Mouse (Mus musculus): ENCODE measurements around the gene Daam1. TPM values are rescaled to one million over a fixed set of nuclear protein-coding genes. Genes with fewer than 3 reads are reported as not detected.

The Daam1 gene
- total and polyA plus RNA-seq, 2 experiments: 7.7 to 33.4 TPM

- Histone ChIP-seq H3K36me3 (ENCODE audit: control insufficient read depth, insufficient read depth, low read length) (no peaks in the 10 kb centered on the region), H3K27me3 (ENCODE audit: control insufficient read depth, insufficient read depth, low read length) (no peaks in the 10 kb centered on the region), H3K9ac (ENCODE audit: low read depth, low read length) (peak overlapping the region; percentile 16; the same call in 1 of the 2 replicates), H3K4me1 (ENCODE audit: control insufficient read depth, insufficient read depth, low read length) (peaks cover 57% of the 10 kb centered on the region), H3K4me3 (ENCODE audit: insufficient read depth, low read depth, low read length) (no peak overlapping the region), H3K27ac (replicated peaks; ENCODE audit: insufficient read depth, low read depth, low read length) (peak overlapping the region; percentile 95), H3K79me2 (ENCODE audit: control insufficient read depth, insufficient read depth, low read length) (peaks cover 22% of the 10 kb centered on the region; the same call in 1 of the 2 replicates)
- DNase-seq (ENCODE audit: extremely low read depth, low read depth, low spot score): peak; percentile 58
- WGBS: 73% methylated on average over 12 of the region's 12 CpGs
- TF ChIP-seq POLR2A (IDR thresholded peaks at IDR 0.05; ENCODE audit: extremely low read depth, insufficient read depth, low read length): no peak
- TF ChIP-seq CTCF (IDR thresholded peaks at IDR 0.05; ENCODE audit: low read depth, low read length): no peak
Observed at GRCm38 (mm10) chr12:71906582-71907267, 75.8 kb downstream of the Daam1 start.

- H3K79me2 ChIP-seq (ENCODE audit: control insufficient read depth, insufficient read depth, low read length): peaks cover 16% of the 10 kb centered on the region; the same call in 1 of the 2 replicates
- H3K9ac ChIP-seq (ENCODE audit: low read depth, low read length): no peak overlapping the region
- no peaks in the 10 kb centered on the region for H3K27me3 ChIP-seq (ENCODE audit: control insufficient read depth, insufficient read depth, low read length)
- TF ChIP-seq POLR2A (IDR thresholded peaks at IDR 0.05; ENCODE audit: extremely low read depth, insufficient read depth, low read length) (no peak), CTCF (IDR thresholded peaks at IDR 0.05; ENCODE audit: low read depth, low read length) (no peak)
- peaks cover 56% of the 10 kb centered on the region for H3K4me1 ChIP-seq (ENCODE audit: control insufficient read depth, insufficient read depth, low read length)
- H3K36me3 ChIP-seq (ENCODE audit: control insufficient read depth, insufficient read depth, low read length): no peaks in the 10 kb centered on the region
- peak overlapping the region; percentile 68 for H3K27ac ChIP-seq (replicated peaks; ENCODE audit: insufficient read depth, low read depth, low read length)
- DNase-seq (ENCODE audit: extremely low read depth, low read depth, low spot score): no peak
- WGBS: 81% methylated on average over 5 of the region's 5 CpGs
- no peak overlapping the region for H3K4me3 ChIP-seq (ENCODE audit: insufficient read depth, low read depth, low read length)
Observed at GRCm38 (mm10) chr12:71908984-71909383, 78.1 kb downstream of the Daam1 start.

- DNase-seq (ENCODE audit: extremely low read depth, low read depth, low spot score): peak; percentile 65
- no peak overlapping the region for H3K9ac ChIP-seq (ENCODE audit: low read depth, low read length)
- H3K4me3 ChIP-seq (ENCODE audit: insufficient read depth, low read depth, low read length): no peak overlapping the region
- no peaks in the 10 kb centered on the region for H3K36me3 ChIP-seq (ENCODE audit: control insufficient read depth, insufficient read depth, low read length)
- peak overlapping the region; percentile 62 for H3K27ac ChIP-seq (replicated peaks; ENCODE audit: insufficient read depth, low read depth, low read length)
- H3K27me3 ChIP-seq (ENCODE audit: control insufficient read depth, insufficient read depth, low read length): no peaks in the 10 kb centered on the region
- WGBS: 21% methylated on average over 7 of the region's 7 CpGs
- H3K79me2 ChIP-seq (ENCODE audit: control insufficient read depth, insufficient read depth, low read length): peaks cover 21% of the 10 kb centered on the region; the same call in 1 of the 2 replicates
- TF ChIP-seq POLR2A (IDR thresholded peaks at IDR 0.05; ENCODE audit: extremely low read depth, insufficient read depth, low read length) (no peak), CTCF (IDR thresholded peaks at IDR 0.05; ENCODE audit: low read depth, low read length) (no peak)
- peaks cover 46% of the 10 kb centered on the region for H3K4me1 ChIP-seq (ENCODE audit: control insufficient read depth, insufficient read depth, low read length)
Observed at GRCm38 (mm10) chr12:71910246-71910645, 79.4 kb downstream of the Daam1 start.

- Histone ChIP-seq H3K27me3 (ENCODE audit: control insufficient read depth, insufficient read depth, low read length) (no peaks in the 10 kb centered on the region), H3K36me3 (ENCODE audit: control insufficient read depth, insufficient read depth, low read length) (peaks cover 9% of the 10 kb centered on the region; the same call in 1 of the 2 replicates), H3K27ac (replicated peaks; ENCODE audit: insufficient read depth, low read depth, low read length) (peak overlapping the region; percentile 70), H3K9ac (ENCODE audit: low read depth, low read length) (no peak overlapping the region), H3K79me2 (ENCODE audit: control insufficient read depth, insufficient read depth, low read length) (peaks cover 35% of the 10 kb centered on the region; the same call in 1 of the 2 replicates), H3K4me1 (ENCODE audit: control insufficient read depth, insufficient read depth, low read length) (peaks cover 33% of the 10 kb centered on the region), H3K4me3 (ENCODE audit: insufficient read depth, low read depth, low read length) (no peak overlapping the region)
- TF ChIP-seq POLR2A (IDR thresholded peaks at IDR 0.05; ENCODE audit: extremely low read depth, insufficient read depth, low read length) (no peak), CTCF (IDR thresholded peaks at IDR 0.05; ENCODE audit: low read depth, low read length) (no peak)
- 23% methylated on average over 1 of the region's 1 CpGs for WGBS
- DNase-seq (ENCODE audit: extremely low read depth, low read depth, low spot score): peak; percentile 83
Observed at GRCm38 (mm10) chr12:71912262-71912661, 81.4 kb downstream of the Daam1 start.

- H3K4me3 ChIP-seq (ENCODE audit: insufficient read depth, low read depth, low read length): no peak overlapping the region
- H3K79me2 ChIP-seq (ENCODE audit: control insufficient read depth, insufficient read depth, low read length): peaks cover 63% of the 10 kb centered on the region
- H3K27me3 ChIP-seq (ENCODE audit: control insufficient read depth, insufficient read depth, low read length): no peaks in the 10 kb centered on the region
- 0 out of 2 replicates have a peak, but pooled peaks cover under 1% of the 10 kb centered on the region for H3K4me1 ChIP-seq (ENCODE audit: control insufficient read depth, insufficient read depth, low read length)
- 86% methylated on average over 4 of the region's 4 CpGs for WGBS
- H3K36me3 ChIP-seq (ENCODE audit: control insufficient read depth, insufficient read depth, low read length): peaks cover 9% of the 10 kb centered on the region; the same call in 1 of the 2 replicates
- TF ChIP-seq CTCF (IDR thresholded peaks at IDR 0.05; ENCODE audit: low read depth, low read length) (no peak), POLR2A (IDR thresholded peaks at IDR 0.05; ENCODE audit: extremely low read depth, insufficient read depth, low read length) (no peak)
- DNase-seq (ENCODE audit: extremely low read depth, low read depth, low spot score): no peak
- no peak overlapping the region for H3K9ac ChIP-seq (ENCODE audit: low read depth, low read length)
- H3K27ac ChIP-seq (replicated peaks; ENCODE audit: insufficient read depth, low read depth, low read length): no peak overlapping the region
Observed at GRCm38 (mm10) chr12:71919156-71919555, 88.3 kb downstream of the Daam1 start.

GRCm38 (mm10) chr12:71919962-71920361 lies 89.1 kb downstream of the Daam1 start:
- Histone ChIP-seq H3K79me2 (ENCODE audit: control insufficient read depth, insufficient read depth, low read length) (peaks cover 69% of the 10 kb centered on the region), H3K27ac (replicated peaks; ENCODE audit: insufficient read depth, low read depth, low read length) (no peak overlapping the region), H3K27me3 (ENCODE audit: control insufficient read depth, insufficient read depth, low read length) (no peaks in the 10 kb centered on the region), H3K4me1 (ENCODE audit: control insufficient read depth, insufficient read depth, low read length) (peaks cover 8% of the 10 kb centered on the region), H3K4me3 (ENCODE audit: insufficient read depth, low read depth, low read length) (no peak overlapping the region), H3K9ac (ENCODE audit: low read depth, low read length) (no peak overlapping the region), H3K36me3 (ENCODE audit: control insufficient read depth, insufficient read depth, low read length) (peaks cover 9% of the 10 kb centered on the region; the same call in 1 of the 2 replicates)
- no peak for DNase-seq (ENCODE audit: extremely low read depth, low read depth, low spot score)
- TF ChIP-seq POLR2A (IDR thresholded peaks at IDR 0.05; ENCODE audit: extremely low read depth, insufficient read depth, low read length): no peak
- TF ChIP-seq CTCF (IDR thresholded peaks at IDR 0.05; ENCODE audit: low read depth, low read length): no peak
- 85% methylated on average over 3 of the region's 3 CpGs for WGBS
